In genomic region chr13:52015496-52015895, GRCm38 (mm10) we compare ENCODE assay signal across 10 mouse cellular contexts.
DNase-seq lines count a peak whose midpoint lies in the region; ATAC-seq and TF ChIP-seq lines count a peak whose summit lies in the region.
"Had no signal": no experiment of that assay in that cellular context is flagged by ENCODE, and none has a peak within 500 bp of the region (broad histone marks: within the 10 kb centered on the region; RNA-seq: fewer than 3 reads in every experiment).

No protein-coding gene starts in this region.

- 0 out of 2 replicates have a peak, but pooled peaks have one; percentile 45 for ATAC-seq in forebrain, embryonic 11.5 days (replicated peaks; ENCODE audit: low FRiP score)
- no peak; the same call in 1 of the 2 replicates for ATAC-seq in hindbrain, postnatal 0 days
- ATAC-seq in midbrain, embryonic 16.5 days, result peak; percentile 66

- peak; percentile 55 for DNase-seq in embryo, embryonic 9.5 days (ENCODE audit: extremely low spot score)
- DNase-seq in forebrain, embryonic 11.5 days (ENCODE audit: low spot score), result peak; percentile 58
- DNase-seq in hindbrain, postnatal 0 days (ENCODE audit: low spot score), result peak; percentile 47
- DNase-seq in ovary, postnatal 36 days (ENCODE audit: low spot score), result no peak
- no peak for DNase-seq in cerebellum, adult 11 months
- no peak for DNase-seq in layer of hippocampus, adult 9-11 months
- DNase-seq in frontal cortex, postnatal 36 days (ENCODE audit: low spot score in 2 of 2), result no peak
- DNase-seq: heart, adult 2 months; right cerebral cortex, postnatal 4 days had no signal

- no peak for TF ChIP-seq CTCF in hindbrain, postnatal 0 days (IDR thresholded peaks at IDR 0.05; ENCODE audit: low read depth)

- H3K27ac ChIP-seq in forebrain, embryonic 11.5 days (ENCODE audit: low read depth, low read length), result peak overlapping the region; percentile 8; the same call in 1 of the 2 replicates
- peak overlapping the region; percentile 59; the same call in 1 of the 2 replicates for H3K27ac ChIP-seq in hindbrain, postnatal 0 days
- H3K27ac ChIP-seq in midbrain, embryonic 16.5 days (ENCODE audit: low read length), result peak overlapping the region; percentile 69
- H3K27ac ChIP-seq: heart, adult 2 months had no signal

- H3K9me3 ChIP-seq in forebrain, embryonic 11.5 days (ENCODE audit: control insufficient read depth, low read length), result no peaks in the 10 kb centered on the region
- no peaks in the 10 kb centered on the region for H3K9me3 ChIP-seq in hindbrain, postnatal 0 days (ENCODE audit: low read length)
- H3K9me3 ChIP-seq in midbrain, embryonic 16.5 days (replicated peaks; ENCODE audit: control insufficient read depth, low read length, poor library complexity, severe bottlenecking), result no peaks in the 10 kb centered on the region

- peaks cover 2% of the 10 kb centered on the region; the same call in 1 of the 2 replicates for H3K27me3 ChIP-seq in forebrain, embryonic 11.5 days (ENCODE audit: control insufficient read depth, insufficient read depth, low read length)
- no peaks in the 10 kb centered on the region for H3K27me3 ChIP-seq in hindbrain, postnatal 0 days (ENCODE audit: insufficient read depth, low read length)
- H3K27me3 ChIP-seq in midbrain, embryonic 16.5 days (ENCODE audit: control insufficient read depth, insufficient read depth, low read depth, low read length), result no peaks in the 10 kb centered on the region

- H3K4me2 ChIP-seq in forebrain, embryonic 11.5 days (ENCODE audit: low read depth, low read length, severe bottlenecking), result no peak overlapping the region
- H3K4me2 ChIP-seq in hindbrain, postnatal 0 days (ENCODE audit: low read depth, low read length), result no peak overlapping the region
- no peak overlapping the region for H3K4me2 ChIP-seq in midbrain, embryonic 16.5 days (ENCODE audit: low read length)

- H3K4me1 ChIP-seq in forebrain, embryonic 11.5 days (replicated peaks; ENCODE audit: control insufficient read depth, insufficient read depth, low read length), result peaks cover 12% of the 10 kb centered on the region; the same call in 1 of the 2 replicates
- H3K4me1 ChIP-seq in hindbrain, postnatal 0 days (ENCODE audit: insufficient read depth, low read length), result peaks cover 15% of the 10 kb centered on the region; the same call in 1 of the 2 replicates
- H3K4me1 ChIP-seq in midbrain, embryonic 16.5 days (ENCODE audit: control insufficient read depth, insufficient read depth, low read length), result peaks cover 21% of the 10 kb centered on the region

- WGBS in forebrain, embryonic 11.5 days, result 15% methylated on average over 5 of the region's 5 CpGs
- WGBS in hindbrain, postnatal 0 days, result 20% methylated on average over 5 of the region's 5 CpGs
- 9% methylated on average over 5 of the region's 5 CpGs for WGBS in midbrain, embryonic 16.5 days

- no peak overlapping the region for H3K9ac ChIP-seq in forebrain, embryonic 11.5 days (ENCODE audit: low read length)
- no peak overlapping the region for H3K9ac ChIP-seq in hindbrain, postnatal 0 days (replicated peaks; ENCODE audit: low read length)
- H3K9ac ChIP-seq in midbrain, embryonic 16.5 days (ENCODE audit: low read depth, low read length), result peak overlapping the region; percentile 22; the same call in 1 of the 2 replicates

- H3K36me3 ChIP-seq in forebrain, embryonic 11.5 days (ENCODE audit: control insufficient read depth, insufficient read depth, low read length), result no peaks in the 10 kb centered on the region
- H3K36me3 ChIP-seq in hindbrain, postnatal 0 days (ENCODE audit: insufficient read depth, low read length), result no peaks in the 10 kb centered on the region
- no peaks in the 10 kb centered on the region for H3K36me3 ChIP-seq in midbrain, embryonic 16.5 days (ENCODE audit: control insufficient read depth, insufficient read depth, low read length)

- H3K4me3 ChIP-seq in forebrain, embryonic 11.5 days (ENCODE audit: low read depth, low read length), result no peak overlapping the region
- no peak overlapping the region for H3K4me3 ChIP-seq in hindbrain, postnatal 0 days (ENCODE audit: low read length)
- no peak overlapping the region for H3K4me3 ChIP-seq in midbrain, embryonic 16.5 days (ENCODE audit: low read depth, low read length)
- H3K4me3 ChIP-seq: heart, adult 2 months had no signal

Comparison
In these comparisons a context has a peak if more than half of its experiments do, and no peak if none do; other contexts are left out.
1. DNase-seq: peak in embryo, embryonic 9.5 days (single experiment), forebrain, embryonic 11.5 days (single experiment) and hindbrain, postnatal 0 days (single experiment); none in ovary, postnatal 36 days (single experiment), cerebellum, adult 11 months (single experiment), layer of hippocampus, adult 9-11 months (single experiment) and frontal cortex, postnatal 36 days (0 of 2).
2. H3K27ac ChIP-seq: peak in every context shown above with its lines; median percentile 69 in midbrain, embryonic 16.5 days; 59 in hindbrain, postnatal 0 days; 8 in forebrain, embryonic 11.5 days.